Mouse (Mus musculus) kidney, postnatal 0 days (tissue): Measurements from ENCODE around the gene Ly6g6d. TPM values are rescaled to one million over a fixed set of nuclear protein-coding genes. Genes with fewer than 3 reads are reported as not detected.

Experiments
- ATAC-seq: fragments of 200-750 bp; cut with Nextera tagmentation; replicated peaks from 2 replicates; pipeline ENCODE4 v1.8.0; 2017; ENCODE audit warnings: low read depth, moderate number of reproducible peaks, moderate TSS enrichment, moderate library complexity; ENCODE audit not compliant: low FRiP score
- DNase-seq: peaks from one replicate; pipeline ENCODE4 v3.0.0-alpha.2; 2016; ENCODE audit warnings: low spot score
- H3K27ac ChIP-seq: fragments of 300-500 bp; sonication (generic); 2 replicates; pipeline ENCODE4 v1.5.1; 2014; ENCODE audit warnings: mild to moderate bottlenecking
- H3K27me3 ChIP-seq: fragments of 300-500 bp; sonication (generic); 2 replicates; pipeline ENCODE4 v1.6.1; 2014; ENCODE audit warnings: low read length, mixed read lengths; ENCODE audit not compliant: insufficient read depth
- H3K36me3 ChIP-seq: fragments of 300-500 bp; sonication (generic); 2 replicates; pipeline ENCODE4 v1.6.1; 2014; ENCODE audit warnings: low read length, mixed read lengths; ENCODE audit not compliant: insufficient read depth
- H3K4me1 ChIP-seq: fragments of 300-500 bp; sonication (generic); replicated peaks from 2 replicates; pipeline ENCODE4 v1.6.1; 2014; ENCODE audit warnings: antibody characterized with exemption, low read length, mixed read lengths; ENCODE audit not compliant: insufficient read depth
- H3K4me2 ChIP-seq: fragments of 300-500 bp; sonication (generic); 2 replicates; pipeline ENCODE4 v1.6.1; 2014; ENCODE audit warnings: mild to moderate bottlenecking, low read length, moderate library complexity, mixed read lengths
- H3K4me3 ChIP-seq: fragments of 300-500 bp; sonication (generic); replicated peaks from 2 replicates; pipeline ENCODE4 v1.5.1; 2014; ENCODE audit warnings: low read depth, low read length
- H3K9ac ChIP-seq: fragments of 300-500 bp; sonication (generic); 2 replicates; pipeline ENCODE4 v1.6.1; 2014; ENCODE audit warnings: low read depth, low read length
- H3K9me3 ChIP-seq: fragments of 300-500 bp; sonication (generic); replicated peaks from 2 replicates; pipeline ENCODE4 v1.6.1; 2016; ENCODE audit warnings: low read length, inconsistent platforms, mixed read lengths
- CTCF ChIP-seq: IDR thresholded peaks from 2 replicates; pipeline ENCODE4 v1.5.1; 2016; ENCODE audit warnings: antibody characterized with exemption, low read depth, mild to moderate bottlenecking, moderate library complexity
- WGBS: fragments of 180-500 bp; shearing (Covaris S2); extraction: QIAGEN DNeasy Blood & Tissue Kit; methylation state at CpG from one replicate; pipeline ENCODE4 v1.1.7; 2014; 5-methylcytosine and 5-hydroxymethylcytosine counted together
- polyA plus RNA-seq: library from polyadenylated mRNA; unstranded; fragments of >200 nt; fragmentation: Nextera tagmentation; extraction: Ambion mirVana; gene quantifications from 2 replicates; pipeline ENCODE4 v1.2.1, GENCODE M21; 2015

The Ly6g6d gene
- polyA plus RNA-seq, 1 experiment from 2014 or later: 7.6 TPM

GRCm38 (mm10) chr17:35064951-35065947 is 12.6 kb downstream of the Ly6g6d start, which contains the start of gene Ly6g6c:
Gene Ly6g6c, plus strand, starts transcription at chr17:35065388.
- H3K9me3 ChIP-seq: no peaks in the 10 kb centered on the region
- peaks cover 16% of the 10 kb centered on the region for H3K4me1 ChIP-seq
- H3K4me2 ChIP-seq: peak within 1 kb of the TSS; percentile 64
- H3K27me3 ChIP-seq: no peaks in the 10 kb centered on the region
- peaks cover 6% of the 10 kb centered on the region; the same call in 1 of the 2 replicates for H3K36me3 ChIP-seq
- peak within 1 kb of the TSS; percentile 36 for H3K4me3 ChIP-seq
- DNase-seq (peak; percentile 89), ATAC-seq (peak; percentile 54)
- H3K9ac ChIP-seq: peak within 1 kb of the TSS; percentile 53
- 0 out of 2 replicates have a peak, but pooled peaks have one; percentile 24 for TF ChIP-seq CTCF
- 1% methylated on average over 48 of the region's 48 CpGs for WGBS
- H3K27ac ChIP-seq: peak within 1 kb of the TSS; percentile 79

DNA sequence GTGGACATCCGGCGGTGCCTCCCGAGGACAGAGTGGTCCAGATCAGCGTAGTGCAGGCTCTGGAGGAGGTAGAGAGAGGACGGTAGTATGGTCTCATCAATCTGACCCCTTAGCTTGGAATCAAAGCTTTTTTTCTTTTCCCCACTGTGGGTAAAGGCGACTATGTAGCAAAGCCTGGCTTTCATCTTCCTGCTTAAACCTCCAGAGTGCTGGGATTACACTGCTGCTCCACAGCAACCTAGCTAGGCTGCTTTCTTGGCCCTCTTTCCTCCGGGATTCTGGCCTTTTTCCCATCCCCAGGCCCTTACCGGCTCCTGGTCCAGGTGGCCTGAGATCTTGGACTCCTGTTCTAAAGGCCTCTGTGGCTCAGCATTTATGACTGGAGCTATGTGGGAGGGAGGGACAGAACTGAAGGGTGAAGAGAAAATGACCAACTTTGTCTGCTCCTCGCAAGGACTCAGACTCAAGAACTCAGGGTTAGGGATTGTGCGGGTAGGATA is 13.4 kb downstream of the Ly6g6d start:
- Histone ChIP-seq H3K9me3 (no peaks in the 10 kb centered on the region), H3K27me3 (no peaks in the 10 kb centered on the region), H3K4me1 (peaks cover 18% of the 10 kb centered on the region), H3K4me2 (peak overlapping the region; percentile 64), H3K27ac (peak overlapping the region; percentile 79), H3K4me3 (peak overlapping the region; percentile 36), H3K9ac (peak overlapping the region; percentile 53; the same call in 1 of the 2 replicates), H3K36me3 (peaks cover 6% of the 10 kb centered on the region; the same call in 1 of the 2 replicates)
- DNase-seq: peak; percentile 29
- ATAC-seq: no peak; the same call in 1 of the 2 replicates
- WGBS: 30% methylated on average over 10 of the region's 10 CpGs
- TF ChIP-seq CTCF: no peak

- DNase-seq (no peak), ATAC-seq (no peak)
- TF ChIP-seq CTCF: no peak
- Histone ChIP-seq H3K9me3 (no peaks in the 10 kb centered on the region), H3K27me3 (no peaks in the 10 kb centered on the region), H3K36me3 (peaks cover 6% of the 10 kb centered on the region; the same call in 1 of the 2 replicates), H3K4me1 (peaks cover 18% of the 10 kb centered on the region), H3K4me2 (no peak overlapping the region), H3K9ac (no peak overlapping the region), H3K27ac (no peak overlapping the region), H3K4me3 (no peak overlapping the region)
- WGBS: 86% methylated on average over 3 of the region's 3 CpGs
These were observed 14.4 kb downstream of the Ly6g6d start for GRCm38 (mm10) chr17:35063466-35063865.

DNA sequence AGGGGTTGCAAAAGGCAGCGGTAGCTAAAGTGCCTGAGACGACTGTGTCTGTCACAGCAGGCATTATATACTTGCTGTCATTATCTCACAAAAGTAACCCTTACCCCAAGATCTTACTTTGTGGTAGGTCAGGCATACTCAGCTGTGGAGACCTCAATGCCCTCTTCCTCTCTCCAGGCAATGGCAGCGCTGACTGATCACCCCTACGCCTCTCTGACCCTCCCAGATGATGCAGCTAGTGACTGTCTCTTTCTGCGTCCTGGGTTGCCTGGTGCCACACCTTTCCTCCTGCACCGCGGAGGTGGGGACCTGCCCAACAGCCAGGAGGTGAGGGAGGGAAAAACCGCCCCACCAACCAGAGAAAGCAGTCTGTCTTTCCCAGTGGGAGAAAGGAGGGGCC is 16.6 kb downstream of the Ly6g6d start:
- H3K36me3 ChIP-seq: peaks cover 18% of the 10 kb centered on the region; the same call in 1 of the 2 replicates
- H3K9ac ChIP-seq: no peak overlapping the region
- DNase-seq: no peak
- H3K9me3 ChIP-seq: no peaks in the 10 kb centered on the region
- peaks cover 18% of the 10 kb centered on the region for H3K4me1 ChIP-seq
- no peak for ATAC-seq
- no peak for TF ChIP-seq CTCF
- no peak overlapping the region for H3K4me2 ChIP-seq
- H3K27ac ChIP-seq: no peak overlapping the region
- H3K27me3 ChIP-seq: no peaks in the 10 kb centered on the region
- WGBS: 70% methylated on average over 8 of the region's 8 CpGs
- H3K4me3 ChIP-seq: no peak overlapping the region

DNA sequence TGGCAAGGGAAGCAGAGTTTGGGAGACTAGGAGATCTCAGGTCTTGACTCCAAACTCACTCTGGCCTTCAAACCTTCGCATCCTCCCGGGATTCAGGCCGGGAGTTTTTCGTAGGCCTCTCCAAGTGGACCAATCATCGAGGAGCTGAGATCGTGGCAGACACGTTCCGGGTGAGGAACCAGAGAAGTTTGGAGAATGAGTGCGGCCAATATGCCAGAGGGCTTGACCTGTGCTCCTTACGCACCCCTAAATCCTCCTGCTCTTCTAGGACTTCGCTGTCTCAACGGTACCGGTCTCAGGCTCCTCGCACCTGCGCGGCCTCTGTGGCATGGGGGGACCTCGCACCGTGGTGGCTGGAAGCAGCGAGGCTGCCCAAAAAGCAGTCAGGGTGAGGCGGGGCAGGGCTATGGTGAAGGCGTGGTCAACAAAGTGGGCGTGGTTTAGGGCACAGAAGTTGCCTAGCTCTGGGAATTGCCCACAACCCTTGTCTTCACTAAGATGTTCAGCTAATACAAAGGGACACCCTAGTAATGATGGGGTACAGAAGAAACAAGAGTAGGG is 17.0 kb downstream of the Ly6g6d start:
- Histone ChIP-seq H3K27ac (no peak overlapping the region), H3K4me3 (peak overlapping the region; percentile 77; the same call in 1 of the 2 replicates), H3K9me3 (no peaks in the 10 kb centered on the region), H3K27me3 (no peaks in the 10 kb centered on the region), H3K36me3 (peaks cover 23% of the 10 kb centered on the region; the same call in 1 of the 2 replicates), H3K9ac (peak overlapping the region; percentile 77; the same call in 1 of the 2 replicates), H3K4me2 (peak overlapping the region; percentile 94), H3K4me1 (peaks cover 18% of the 10 kb centered on the region)
- 51% methylated on average over 22 of the region's 22 CpGs for WGBS
- no peak for ATAC-seq
- no peak for TF ChIP-seq CTCF
- peak; percentile 32 for DNase-seq

DNA sequence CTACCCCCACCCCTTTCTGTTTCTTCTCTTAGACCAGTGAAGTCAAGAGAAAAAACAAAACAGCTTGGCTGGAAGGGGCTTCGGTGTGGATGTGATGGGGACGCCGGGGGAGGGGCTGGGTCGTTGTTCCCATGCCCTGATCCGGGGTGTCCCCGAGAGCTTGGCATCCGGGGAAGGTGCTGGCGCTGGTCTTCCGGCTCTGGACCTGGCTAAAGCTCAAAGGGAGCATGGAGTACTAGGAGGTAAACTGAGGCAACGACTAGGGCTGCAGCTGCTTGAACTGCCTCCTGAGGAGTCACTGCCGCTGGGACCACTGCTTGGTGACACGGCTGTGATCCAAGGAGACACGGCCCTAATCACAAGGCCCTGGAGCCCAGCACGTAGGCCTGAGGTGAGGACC is 17.8 kb downstream of the Ly6g6d start:
- Histone ChIP-seq H3K9ac (peak overlapping the region; percentile 77), H3K4me2 (peak overlapping the region; percentile 94), H3K4me1 (peaks cover 15% of the 10 kb centered on the region), H3K4me3 (peak overlapping the region; percentile 77), H3K9me3 (no peaks in the 10 kb centered on the region), H3K36me3 (peaks cover 29% of the 10 kb centered on the region; the same call in 1 of the 2 replicates), H3K27ac (peak overlapping the region; percentile 94; the same call in 1 of the 2 replicates), H3K27me3 (no peaks in the 10 kb centered on the region)
- DNase-seq: no peak
- 20% methylated on average over 14 of the region's 14 CpGs for WGBS
- no peak for ATAC-seq
- TF ChIP-seq CTCF: no peak
